Mouse (Mus musculus) adrenal gland, adult 10 weeks (tissue): ENCODE measurements around the gene Cebpe. TPM values are rescaled to one million over a fixed set of nuclear protein-coding genes. Genes with fewer than 3 reads are reported as not detected.

Source experiments
- polyA plus RNA-seq: library from polyadenylated mRNA; stranded (reverse); fragments of 350-450 nt; fragmentation: Illumina TruSeq; extraction: RNeasy Lipid Tissue Mini Kit (QIAGEN cat#74804); gene quantifications from one replicate; pipeline ENCODE4 v1.2.3, GENCODE M21; 2014; ENCODE audit warnings: low read depth, low replicate concordance

Gene Cebpe
- polyA plus RNA-seq, result not detected

GRCm38 (mm10) chr14:54712074-54712473 lies at the start of gene Cebpe:
Cebpe (minus strand) TSS chr14:54712174.

DNA sequence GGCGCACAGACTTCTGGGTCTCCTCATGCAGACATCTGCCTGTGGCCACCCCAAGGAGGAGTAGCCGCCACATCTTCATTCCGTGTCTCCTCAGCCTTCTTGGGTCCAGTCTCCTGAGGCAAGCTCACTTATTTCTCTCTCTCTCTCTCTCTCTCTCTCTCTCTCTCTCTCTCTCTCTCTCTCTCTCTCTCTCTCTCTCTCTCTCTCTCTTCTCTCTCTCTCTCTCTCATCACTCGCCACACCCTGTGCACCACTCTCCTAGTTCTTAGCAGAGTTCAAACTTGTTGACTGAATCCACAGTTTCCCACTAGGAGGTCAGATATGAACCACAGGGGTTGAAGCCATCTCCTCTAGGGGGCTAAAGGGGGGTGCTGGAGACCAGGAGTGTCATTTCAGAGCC lies 13.2 kb downstream of the Cebpe start, which contains the start of gene Gm29776:
TSS of gene Gm29776 (minus strand) at position 101 of the 400 bp plus-strand sequence.

DNA sequence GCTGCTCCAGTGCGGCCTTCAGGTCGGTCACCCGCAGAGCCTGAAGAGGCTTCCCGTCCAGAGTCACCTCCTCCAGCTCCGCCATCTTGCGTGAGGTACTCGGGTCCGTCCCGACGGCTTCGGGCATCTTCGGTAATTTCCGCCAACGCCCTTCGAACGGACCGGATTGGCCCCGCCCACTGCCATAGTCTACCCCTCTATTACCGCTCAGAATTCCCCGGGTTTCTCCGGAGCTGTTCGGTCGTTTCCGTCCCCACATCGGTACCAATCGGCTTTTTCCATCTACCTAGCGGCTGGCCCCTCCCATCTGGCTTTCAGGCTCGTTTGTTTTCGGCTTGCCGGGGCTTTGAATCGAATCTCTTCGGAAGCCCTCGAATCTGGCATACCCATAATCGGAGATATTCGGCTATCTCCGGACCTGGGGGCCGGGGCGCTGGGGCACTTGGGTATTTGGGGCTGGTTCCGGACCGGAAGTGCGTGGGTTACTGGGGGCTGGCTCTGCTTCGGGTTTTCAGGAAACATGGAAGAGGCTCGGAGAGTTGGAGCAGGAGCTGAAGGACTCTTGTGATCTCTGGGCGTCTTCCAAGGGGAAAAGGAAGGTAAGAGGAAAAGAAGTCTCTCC lies 25.3 kb downstream of the Cebpe start, which contains the start of gene Acin1:
TSS of gene Acin1 (minus strand) at position 410 of the 622 bp plus-strand sequence.

GRCm38 (mm10) chr14:54686063-54686521 lies 25.9 kb downstream of the Cebpe start, which contains the start of gene 1700123O20Rik:
1700123O20Rik (plus strand) TSS chr14:54686216.

Other genes starting within 250 kb of the Cebpe start
- 8.6 TPM for gene Lrp10, start 248.0 kb downstream of the Cebpe start, polyA plus RNA-seq
- gene Rem2, start 236.1 kb downstream of the Cebpe start, polyA plus RNA-seq, result not detected
- gene Prmt5, start 194.6 kb downstream of the Cebpe start, polyA plus RNA-seq, result 58.8 TPM
- 11.6 TPM for gene Haus4, start 157.6 kb downstream of the Cebpe start, polyA plus RNA-seq
- 15.4 TPM for gene Ajuba, start 134.6 kb downstream of the Cebpe start, polyA plus RNA-seq
- gene 4931414P19Rik, start 106.2 kb downstream of the Cebpe start, polyA plus RNA-seq, result 1.7 TPM
- gene Psmb5, start 94.2 kb downstream of the Cebpe start, polyA plus RNA-seq, result 11.3 TPM
- not detected for gene Psmb11, start 90.7 kb downstream of the Cebpe start, polyA plus RNA-seq
- not detected for gene Gm17606, start 71.2 kb downstream of the Cebpe start, polyA plus RNA-seq
- gene Cdh24, start 70.8 kb downstream of the Cebpe start, polyA plus RNA-seq, result 0.17 TPM
- gene 1700123O20Rik, start 26.0 kb downstream of the Cebpe start, polyA plus RNA-seq, result 26.5 TPM
- 163 TPM for gene Acin1, start 25.2 kb downstream of the Cebpe start, polyA plus RNA-seq
- gene Gm29776, start 13.3 kb downstream of the Cebpe start, polyA plus RNA-seq, result not detected
- gene Slc7a8, start 69.8 kb upstream of the Cebpe start, polyA plus RNA-seq, result 16.3 TPM
- gene Rnf212b, start 102.0 kb upstream of the Cebpe start, polyA plus RNA-seq, result not detected
- 11.6 TPM for gene Homez, start 158.8 kb upstream of the Cebpe start, polyA plus RNA-seq
- 9.8 TPM for gene Ppp1r3e, start 165.4 kb upstream of the Cebpe start, polyA plus RNA-seq
- gene Bcl2l2, start 171.2 kb upstream of the Cebpe start, polyA plus RNA-seq, result 25.8 TPM
- gene Gm20521, start 171.3 kb upstream of the Cebpe start, polyA plus RNA-seq, result not detected
- gene Pabpn1, start 180.3 kb upstream of the Cebpe start, polyA plus RNA-seq, result 49.7 TPM
- gene Slc22a17, start 201.0 kb upstream of the Cebpe start, polyA plus RNA-seq, result 1.6 TPM
- not detected for gene Efs, start 214.0 kb upstream of the Cebpe start, polyA plus RNA-seq
- not detected for gene Il25, start 220.5 kb upstream of the Cebpe start, polyA plus RNA-seq
- not detected for gene Cmtm5, start 224.1 kb upstream of the Cebpe start, polyA plus RNA-seq